Mouse (Mus musculus): ENCODE data around the gene Cdkl4. TPM values are rescaled to one million over a fixed set of nuclear protein-coding genes. Genes with fewer than 3 reads are reported as not detected.

The Cdkl4 gene
- 1.5 TPM in 2 replicates for polyA plus RNA-seq (2016; fragmentation: Nextera tagmentation; extraction: Ambion mirVana)

DNA sequence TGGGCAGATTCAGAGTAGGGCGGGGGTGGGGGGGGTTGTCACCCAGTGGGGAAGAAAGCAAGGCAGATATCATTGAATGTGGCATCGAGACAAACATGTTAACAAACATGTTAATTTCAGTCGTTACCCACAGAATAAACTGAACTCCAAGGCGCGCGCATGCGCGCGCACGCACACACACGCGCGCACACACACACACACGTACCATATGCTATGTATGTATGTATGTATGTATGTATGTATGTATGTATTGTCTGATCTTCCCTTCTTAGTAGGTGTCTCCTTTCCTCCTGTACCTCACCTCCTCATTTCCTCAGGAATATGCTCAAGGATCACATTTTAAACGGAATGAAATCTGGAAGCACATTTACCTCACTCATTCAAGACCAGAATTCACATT, at the start of gene Cdkl4:
Cdkl4 (minus strand) TSS at position 175 of the 400 bp plus-strand sequence.
- Histone ChIP-seq H3K27ac (0 out of 2 replicates have a peak within 1 kb of the TSS, but pooled peaks have one; percentile 42), H3K4me2 (peak within 1 kb of the TSS; percentile 96), H3K36me3 (replicated peaks) (peaks cover 9% of the 10 kb centered on the region; the same call in 1 of the 2 replicates), H3K9me3 (no peaks in the 10 kb centered on the region), H3K4me1 (peaks cover 16% of the 10 kb centered on the region), H3K4me3 (replicated peaks) (peak within 1 kb of the TSS; percentile 51), H3K27me3 (0 out of 2 replicates have a peak, but pooled peaks cover 4% of the 10 kb centered on the region), H3K9ac (peak within 1 kb of the TSS; percentile 65)
- peak; percentile 15; the same call in 1 of the 2 replicates for ATAC-seq (ENCODE audit: low FRiP score)
- WGBS: 76% methylated on average over 15 of the region's 15 CpGs

DNA sequence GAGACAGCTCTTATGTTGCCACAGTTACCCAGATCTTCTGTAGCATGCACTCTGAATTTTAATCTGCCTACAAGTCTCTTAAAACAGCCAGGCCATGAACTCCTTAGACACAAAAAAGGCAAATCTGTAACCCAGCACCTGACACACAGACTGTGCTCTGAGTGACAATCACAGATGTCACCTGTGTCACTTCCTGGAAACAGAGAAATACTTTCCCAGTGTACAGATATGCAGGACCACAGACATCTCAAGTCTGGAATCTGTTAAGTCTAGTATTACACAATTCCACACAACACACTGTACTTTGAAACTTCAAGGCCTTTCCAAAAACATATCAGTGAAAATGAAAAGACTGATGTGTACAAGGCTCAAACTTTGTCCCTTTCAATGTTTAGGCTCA, 47.4 kb upstream of the Cdkl4 start:
- Histone ChIP-seq H3K27me3 (no peaks in the 10 kb centered on the region), H3K9ac (no peak overlapping the region), H3K4me3 (replicated peaks) (no peak overlapping the region), H3K4me1 (no peaks in the 10 kb centered on the region), H3K27ac (no peak overlapping the region), H3K4me2 (no peak overlapping the region), H3K9me3 (no peaks in the 10 kb centered on the region), H3K36me3 (replicated peaks) (0 out of 2 replicates have a peak, but pooled peaks cover 3% of the 10 kb centered on the region)
- no peak for ATAC-seq (ENCODE audit: low FRiP score)

DNA sequence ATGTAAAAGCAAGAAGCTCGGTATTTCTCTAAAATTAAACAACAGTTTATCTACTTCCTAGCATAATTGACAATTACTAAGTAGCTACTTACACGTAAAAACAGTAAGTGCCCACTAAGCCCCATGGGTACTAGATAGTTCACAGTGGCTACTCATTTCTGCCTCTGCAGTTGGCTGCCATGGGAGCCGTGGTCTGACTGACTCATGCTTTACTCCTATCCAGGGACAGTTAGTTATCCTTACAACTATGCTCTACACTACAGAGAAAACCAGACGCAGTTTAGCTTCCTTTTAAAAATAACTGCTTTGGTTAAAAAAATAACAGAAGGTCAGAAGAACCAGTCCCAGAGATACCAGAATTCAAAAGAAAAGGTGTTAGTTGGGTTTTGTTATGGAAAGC, 44.1 kb upstream of the Cdkl4 start:
- no peaks in the 10 kb centered on the region for H3K27me3 ChIP-seq
- H3K4me3 ChIP-seq (replicated peaks): no peak overlapping the region
- peaks cover 17% of the 10 kb centered on the region for H3K36me3 ChIP-seq (replicated peaks)
- H3K4me1 ChIP-seq: no peaks in the 10 kb centered on the region
- H3K9ac ChIP-seq: no peak overlapping the region
- 92% methylated on average over 4 of the region's 4 CpGs for WGBS
- no peaks in the 10 kb centered on the region for H3K9me3 ChIP-seq
- H3K27ac ChIP-seq: no peak overlapping the region
- no peak for ATAC-seq (ENCODE audit: low FRiP score)
- no peak overlapping the region for H3K4me2 ChIP-seq

DNA sequence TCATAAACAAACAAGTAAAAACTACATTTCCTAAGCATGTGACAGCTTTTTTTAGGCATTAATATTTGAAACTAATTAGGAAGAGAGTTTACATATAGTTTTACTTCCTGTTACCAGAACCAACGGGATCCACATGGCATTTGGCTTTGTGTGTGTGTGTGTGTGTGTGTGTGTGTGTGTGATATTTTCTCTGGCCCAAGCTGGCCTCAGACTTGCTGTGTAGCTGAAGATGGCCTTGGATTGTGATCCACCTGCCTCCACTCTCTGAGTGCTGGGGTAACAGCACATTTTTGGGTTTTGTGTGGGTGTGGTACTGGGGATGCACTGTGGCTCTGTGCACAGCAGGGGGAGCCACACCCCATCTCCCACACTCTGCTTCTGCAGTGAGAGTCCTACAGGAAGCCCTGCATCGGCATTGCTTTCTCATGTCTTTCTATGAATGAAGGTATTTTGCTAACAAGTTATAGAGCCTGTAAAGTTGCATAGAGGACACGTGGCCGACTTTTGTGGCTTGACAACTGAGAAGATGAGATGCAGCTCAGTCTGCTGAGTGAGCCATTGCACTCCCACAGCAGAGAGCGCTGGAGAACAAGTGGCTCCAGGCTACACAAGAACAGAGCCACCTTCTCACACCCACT, 43.3 kb upstream of the Cdkl4 start:
- 66% methylated on average over 5 of the region's 5 CpGs for WGBS
- no peak overlapping the region for H3K4me2 ChIP-seq
- no peak overlapping the region for H3K4me3 ChIP-seq (replicated peaks)
- H3K36me3 ChIP-seq (replicated peaks): peaks cover 17% of the 10 kb centered on the region
- no peak overlapping the region for H3K9ac ChIP-seq
- no peak overlapping the region for H3K27ac ChIP-seq
- H3K27me3 ChIP-seq: no peaks in the 10 kb centered on the region
- H3K9me3 ChIP-seq: no peaks in the 10 kb centered on the region
- no peaks in the 10 kb centered on the region for H3K4me1 ChIP-seq
- ATAC-seq (ENCODE audit: low FRiP score): peak; percentile 67; the same call in 1 of the 2 replicates

DNA sequence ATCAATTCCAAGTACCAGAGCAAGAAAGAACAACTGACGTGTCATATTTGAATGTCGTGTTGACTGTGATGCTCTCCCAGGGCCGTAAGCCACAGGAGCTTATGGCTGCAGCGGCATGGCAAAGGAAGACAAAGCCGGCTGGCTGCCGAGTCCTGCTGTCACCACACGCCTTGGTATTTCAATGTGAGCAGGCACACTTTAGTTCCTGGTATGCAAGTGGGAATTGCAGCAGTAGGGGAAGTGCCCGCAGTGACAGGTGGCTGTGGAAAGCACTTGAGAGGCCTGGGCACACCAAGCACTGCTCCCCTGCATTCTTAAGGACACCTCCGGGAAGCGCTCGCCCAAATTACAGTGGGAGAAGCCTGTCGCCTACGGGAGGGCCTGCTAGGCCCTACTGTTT, 41.9 kb upstream of the Cdkl4 start:
- Histone ChIP-seq H3K4me2 (no peak overlapping the region), H3K9me3 (no peaks in the 10 kb centered on the region), H3K27ac (no peak overlapping the region), H3K4me1 (no peaks in the 10 kb centered on the region), H3K9ac (no peak overlapping the region), H3K36me3 (replicated peaks) (peaks cover 29% of the 10 kb centered on the region), H3K4me3 (replicated peaks) (no peak overlapping the region), H3K27me3 (no peaks in the 10 kb centered on the region)
- no peak for ATAC-seq (ENCODE audit: low FRiP score)
- WGBS: 81% methylated on average over 13 of the region's 13 CpGs

DNA sequence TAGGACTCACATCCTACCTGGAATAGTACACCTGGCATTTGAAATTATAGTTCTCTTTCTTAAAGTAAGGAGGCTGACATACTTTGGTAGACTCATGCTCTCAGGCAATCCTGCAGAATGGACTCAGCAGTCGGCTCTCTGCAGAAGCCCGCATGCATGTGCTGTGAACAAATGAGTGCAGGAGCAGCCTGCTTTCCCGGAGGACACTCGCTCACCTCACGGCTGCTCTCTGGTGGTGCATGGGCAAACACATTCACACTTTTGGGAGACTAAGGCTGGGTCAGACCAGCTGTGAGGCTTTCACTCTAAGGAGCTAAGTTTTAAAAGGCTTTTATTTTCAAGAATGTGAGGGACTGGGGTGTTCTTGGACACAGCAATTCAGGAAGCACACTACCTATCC, 41.3 kb upstream of the Cdkl4 start:
- Histone ChIP-seq H3K27ac (no peak overlapping the region), H3K4me1 (no peaks in the 10 kb centered on the region), H3K9me3 (no peaks in the 10 kb centered on the region), H3K4me3 (replicated peaks) (no peak overlapping the region), H3K36me3 (replicated peaks) (peaks cover 34% of the 10 kb centered on the region), H3K4me2 (no peak overlapping the region), H3K9ac (no peak overlapping the region), H3K27me3 (no peaks in the 10 kb centered on the region)
- 85% methylated on average over 5 of the region's 5 CpGs for WGBS
- ATAC-seq (ENCODE audit: low FRiP score): no peak

DNA sequence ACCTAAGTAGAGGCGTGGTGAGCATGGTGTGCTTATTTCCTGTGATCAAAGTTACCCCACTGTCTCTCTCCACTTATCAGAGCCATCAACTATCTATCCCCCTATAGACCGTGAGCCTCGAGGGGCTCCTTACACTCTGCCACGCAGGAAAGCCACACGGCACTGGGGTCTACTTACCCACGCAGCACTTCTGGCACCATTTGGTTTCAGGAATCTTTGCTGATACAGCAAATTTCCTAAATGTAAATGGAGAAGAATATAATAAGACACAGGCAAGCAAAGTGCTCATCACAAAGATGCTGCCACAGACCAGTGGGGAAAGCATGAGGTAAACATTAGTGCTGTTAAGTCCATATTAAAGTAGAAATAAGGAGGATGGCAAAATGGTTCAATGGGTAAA, 26.2 kb upstream of the Cdkl4 start:
- no peak overlapping the region for H3K27ac ChIP-seq
- H3K9me3 ChIP-seq: peaks cover 7% of the 10 kb centered on the region; the same call in 1 of the 2 replicates
- no peaks in the 10 kb centered on the region for H3K27me3 ChIP-seq
- no peaks in the 10 kb centered on the region for H3K4me1 ChIP-seq
- WGBS: 91% methylated on average over 6 of the region's 6 CpGs
- peaks cover 79% of the 10 kb centered on the region for H3K36me3 ChIP-seq (replicated peaks)
- no peak overlapping the region for H3K9ac ChIP-seq
- no peak for ATAC-seq (ENCODE audit: low FRiP score)
- H3K4me2 ChIP-seq: no peak overlapping the region
- H3K4me3 ChIP-seq (replicated peaks): no peak overlapping the region

DNA sequence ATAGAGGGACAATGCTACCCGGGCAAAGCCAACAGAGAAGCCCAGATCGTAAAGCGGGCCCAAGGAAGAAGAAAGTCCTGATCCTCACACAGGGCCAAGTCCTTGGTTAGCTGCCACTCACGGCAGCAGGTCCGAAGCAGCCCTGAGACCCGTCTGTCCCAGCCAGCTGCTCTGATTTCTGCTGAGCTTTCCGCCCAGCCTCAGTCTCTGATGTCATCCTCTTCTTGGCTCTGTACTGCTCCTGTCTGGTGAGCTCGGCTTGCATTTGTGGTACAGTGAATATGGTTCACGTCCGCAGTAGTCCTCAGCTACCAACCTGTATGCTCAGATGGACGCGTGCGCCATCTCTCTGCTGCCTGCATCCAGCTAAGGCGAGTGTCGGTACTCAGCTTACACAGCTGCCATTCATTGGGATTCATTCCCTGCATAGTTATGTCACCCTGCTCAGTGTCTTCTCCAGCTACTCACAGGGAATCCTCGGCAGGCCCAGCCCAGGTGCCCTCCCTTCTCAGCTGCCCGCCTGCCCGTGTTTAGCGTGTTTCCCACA, 25.5 kb upstream of the Cdkl4 start:
- Histone ChIP-seq H3K4me2 (no peak overlapping the region), H3K4me1 (no peaks in the 10 kb centered on the region), H3K36me3 (replicated peaks) (peaks cover 73% of the 10 kb centered on the region), H3K27me3 (no peaks in the 10 kb centered on the region), H3K4me3 (replicated peaks) (no peak overlapping the region), H3K9ac (no peak overlapping the region), H3K9me3 (0 out of 2 replicates have a peak, but pooled peaks cover 4% of the 10 kb centered on the region), H3K27ac (no peak overlapping the region)
- ATAC-seq (ENCODE audit: low FRiP score): no peak
- 94% methylated on average over 19 of the region's 19 CpGs for WGBS

DNA sequence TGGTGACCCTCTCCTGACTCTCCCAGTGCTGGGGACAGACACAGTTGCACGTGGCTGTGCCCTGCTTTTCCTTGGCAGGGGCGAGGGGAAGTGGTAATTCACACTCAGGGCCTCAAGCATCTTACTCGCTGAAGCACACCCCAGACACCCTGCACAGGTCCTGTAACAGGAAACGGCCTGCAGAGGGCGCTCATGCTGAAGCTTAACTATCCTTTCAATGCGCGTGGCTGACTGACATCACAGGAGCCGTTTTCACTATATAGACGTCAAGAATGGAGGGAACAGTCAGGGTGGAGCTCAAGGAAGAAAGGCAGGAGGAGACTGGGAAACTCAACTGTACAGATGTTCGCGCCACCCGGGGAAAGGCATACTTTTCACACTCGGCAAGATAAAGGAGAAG, 23.8 kb upstream of the Cdkl4 start:
- Histone ChIP-seq H3K36me3 (replicated peaks) (peaks cover 73% of the 10 kb centered on the region), H3K4me1 (no peaks in the 10 kb centered on the region), H3K27ac (no peak overlapping the region), H3K9me3 (0 out of 2 replicates have a peak, but pooled peaks cover 4% of the 10 kb centered on the region), H3K4me2 (no peak overlapping the region), H3K4me3 (replicated peaks) (no peak overlapping the region), H3K27me3 (no peaks in the 10 kb centered on the region), H3K9ac (no peak overlapping the region)
- ATAC-seq (ENCODE audit: low FRiP score): 0 out of 2 replicates have a peak, but pooled peaks have one; percentile 23
- WGBS: 60% methylated on average over 13 of the region's 13 CpGs

DNA sequence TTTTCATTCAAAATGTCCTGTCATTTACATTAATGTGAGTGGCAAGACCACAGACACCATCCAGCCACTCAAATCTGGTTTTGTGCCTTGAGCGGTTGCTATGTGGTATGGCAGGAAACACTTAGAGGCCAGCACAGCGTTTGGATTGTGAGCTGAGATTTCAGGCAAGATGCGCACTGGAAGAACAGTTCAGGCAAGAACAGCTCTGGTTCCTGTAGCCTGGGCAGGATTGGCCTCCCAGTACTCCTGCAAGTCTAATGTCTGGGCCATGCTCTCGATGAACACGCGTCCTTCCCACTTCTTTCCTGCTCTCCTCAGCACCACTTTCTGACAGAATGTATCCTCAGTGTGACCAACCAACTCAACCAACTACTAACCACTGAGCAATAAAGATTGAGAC, 5.4 kb upstream of the Cdkl4 start:
- H3K4me1 ChIP-seq: no peaks in the 10 kb centered on the region
- H3K4me2 ChIP-seq: no peak overlapping the region
- no peak overlapping the region for H3K9ac ChIP-seq
- H3K27me3 ChIP-seq: no peaks in the 10 kb centered on the region
- no peaks in the 10 kb centered on the region for H3K9me3 ChIP-seq
- H3K27ac ChIP-seq: no peak overlapping the region
- peaks cover 37% of the 10 kb centered on the region for H3K36me3 ChIP-seq (replicated peaks)
- no peak overlapping the region for H3K4me3 ChIP-seq (replicated peaks)
- no peak for ATAC-seq (ENCODE audit: low FRiP score)
- WGBS: 95% methylated on average over 6 of the region's 6 CpGs

DNA sequence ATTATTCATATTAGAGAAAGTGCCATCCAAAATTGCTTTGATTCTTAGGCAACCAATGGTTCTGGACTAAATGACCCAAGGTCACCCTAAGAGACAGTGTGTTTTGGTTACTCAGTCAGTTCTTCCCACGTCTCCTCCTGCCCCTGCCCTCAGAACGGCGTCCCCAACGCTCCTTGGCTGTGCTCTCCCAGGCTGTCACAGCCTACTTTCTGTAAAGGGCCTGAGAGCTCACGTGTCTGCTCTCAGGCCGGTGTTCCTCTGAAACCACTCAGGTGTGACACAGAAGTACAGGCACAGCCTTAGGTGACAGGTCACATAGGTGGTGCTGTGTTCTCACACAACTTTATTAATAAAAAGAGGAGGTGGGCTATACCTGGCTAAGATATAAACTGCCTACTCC, 2.3 kb upstream of the Cdkl4 start:
- Histone ChIP-seq H3K36me3 (replicated peaks) (peaks cover 26% of the 10 kb centered on the region), H3K4me2 (no peak overlapping the region), H3K27ac (no peak overlapping the region), H3K4me3 (replicated peaks) (no peak overlapping the region), H3K9ac (no peak overlapping the region), H3K27me3 (0 out of 2 replicates have a peak, but pooled peaks cover 4% of the 10 kb centered on the region), H3K9me3 (no peaks in the 10 kb centered on the region), H3K4me1 (peaks cover 13% of the 10 kb centered on the region)
- 88% methylated on average over 6 of the region's 6 CpGs for whole genome bisulfite sequencing
- no peak for ATAC-seq (ENCODE audit: low FRiP score)

DNA sequence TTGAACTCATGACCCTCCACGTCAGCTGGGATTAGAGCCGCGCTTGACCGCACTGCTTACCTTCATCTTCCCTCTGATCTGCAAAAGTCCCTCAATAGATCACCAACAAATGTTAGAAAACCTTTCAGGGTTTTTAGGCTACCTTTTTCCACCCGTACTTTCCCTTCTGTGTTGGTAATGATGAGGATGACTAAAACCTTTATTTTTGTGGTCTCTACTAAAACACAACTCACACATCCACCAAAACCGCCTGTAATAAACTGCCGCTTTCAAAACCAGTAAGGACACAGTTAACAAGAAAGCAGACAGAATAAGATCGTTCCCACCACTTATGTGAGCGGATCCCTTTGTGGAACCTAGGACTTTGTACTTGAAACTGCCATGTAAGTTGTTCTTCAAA, 1.5 kb upstream of the Cdkl4 start:
- no peak overlapping the region for H3K9ac ChIP-seq
- no peaks in the 10 kb centered on the region for H3K9me3 ChIP-seq
- H3K4me3 ChIP-seq (replicated peaks): no peak overlapping the region
- peaks cover 16% of the 10 kb centered on the region for H3K4me1 ChIP-seq
- 0 out of 2 replicates have a peak, but pooled peaks cover 4% of the 10 kb centered on the region for H3K27me3 ChIP-seq
- 90% methylated on average over 9 of the region's 9 CpGs for WGBS
- H3K27ac ChIP-seq: no peak overlapping the region
- no peak for ATAC-seq (ENCODE audit: low FRiP score)
- no peak overlapping the region for H3K4me2 ChIP-seq
- peaks cover 21% of the 10 kb centered on the region for H3K36me3 ChIP-seq (replicated peaks)

DNA sequence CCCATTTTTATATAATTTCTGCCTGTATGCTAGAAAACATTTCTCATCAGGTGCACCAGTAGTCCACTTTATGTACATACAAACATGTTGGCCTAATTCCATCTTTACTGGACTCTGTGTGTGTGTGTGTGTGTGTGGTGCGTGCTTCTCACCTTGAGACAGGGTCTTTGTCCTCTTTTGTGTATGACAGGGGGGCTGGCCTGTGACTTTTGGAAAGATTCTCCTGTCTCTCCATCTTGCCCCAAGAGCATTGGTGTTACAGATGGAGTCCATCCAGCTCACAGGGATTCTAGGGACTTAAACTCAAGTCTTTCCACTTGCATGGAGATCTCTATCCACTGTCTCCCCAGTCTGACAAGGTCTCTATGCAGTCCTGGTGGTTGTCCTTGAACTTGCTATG, 428 bp upstream of the Cdkl4 start:
- Histone ChIP-seq H3K27me3 (0 out of 2 replicates have a peak, but pooled peaks cover 4% of the 10 kb centered on the region), H3K9ac (no peak overlapping the region), H3K4me1 (peaks cover 16% of the 10 kb centered on the region), H3K4me3 (replicated peaks) (no peak overlapping the region), H3K27ac (no peak overlapping the region), H3K36me3 (replicated peaks) (peaks cover 11% of the 10 kb centered on the region; the same call in 1 of the 2 replicates), H3K9me3 (no peaks in the 10 kb centered on the region), H3K4me2 (peak overlapping the region; percentile 96; the same call in 1 of the 2 replicates)
- no peak for ATAC-seq (ENCODE audit: low FRiP score)
- WGBS: 89% methylated on average over 1 of the region's 1 CpGs
